Mouse (Mus musculus) limb, embryonic 11.5 days (tissue): ENCODE measurements at regions not wholly inside any gene's neighbourhood (a gene's known extent, or its start where the extent isn't known, plus 50 kb on each side); places are given as distances from the start of the nearest gene placed in this dataset.

Experiments used
- ATAC-seq: fragments of 200-750 bp; cut with Nextera tagmentation; 2 replicates; pipeline ENCODE4 v1.8.0; 2017; ENCODE audit warnings: low read depth; ENCODE audit not compliant: insufficient number of reproducible peaks, low FRiP score, low TSS enrichment
- DNase-seq: peaks from one replicate; pipeline ENCODE4 v3.0.0-alpha.2; 2015; ENCODE audit warnings: low spot score
- H3K27ac ChIP-seq: fragments of 300-500 bp; sonication (generic); replicated peaks from 2 replicates; pipeline ENCODE4 v1.5.1; 2014; ENCODE audit warnings: low read depth, mild to moderate bottlenecking, low read length
- H3K27me3 ChIP-seq: fragments of 300-500 bp; sonication (generic); 2 replicates; pipeline ENCODE4 v1.6.1; 2014; ENCODE audit warnings: mild to moderate bottlenecking, low read length, mixed read lengths; ENCODE audit not compliant: control insufficient read depth, insufficient read depth
- H3K36me3 ChIP-seq: fragments of 300-500 bp; sonication (generic); 2 replicates; pipeline ENCODE4 v1.6.1; 2014; ENCODE audit warnings: mild to moderate bottlenecking, low read length, moderate library complexity, mixed read lengths; ENCODE audit not compliant: control insufficient read depth, insufficient read depth
- H3K4me1 ChIP-seq: fragments of 300-500 bp; sonication (generic); 2 replicates; pipeline ENCODE4 v1.6.1; 2014; ENCODE audit warnings: low read length, mixed read lengths; ENCODE audit not compliant: control insufficient read depth, insufficient read depth
- H3K4me2 ChIP-seq: fragments of 300-500 bp; sonication (generic); 2 replicates; pipeline ENCODE4 v1.6.1; 2014; ENCODE audit warnings: low read depth, mild to moderate bottlenecking, moderate library complexity; ENCODE audit not compliant: severe bottlenecking
- H3K4me3 ChIP-seq: fragments of 300-500 bp; sonication (generic); 2 replicates; pipeline ENCODE4 v1.5.1; 2014; ENCODE audit warnings: low read depth, low read length
- H3K9ac ChIP-seq: fragments of 300-500 bp; sonication (generic); 2 replicates; pipeline ENCODE4 v1.6.1; 2014; ENCODE audit warnings: mild to moderate bottlenecking, low read length
- H3K9me3 ChIP-seq: fragments of 300-500 bp; sonication (generic); 2 replicates; pipeline ENCODE4 v1.6.1; 2016; ENCODE audit warnings: low read length; ENCODE audit not compliant: control insufficient read depth
- WGBS: fragments of 180-500 bp; shearing (Covaris S2); extraction: QIAGEN DNeasy Blood & Tissue Kit; methylation state at CpG from one replicate; pipeline ENCODE4 v1.1.7; 2014; 5-methylcytosine and 5-hydroxymethylcytosine counted together

GRCm38 (mm10) chr13:47642341-47642740, 519.9 kb downstream of the Rnf144b start:
- WGBS, result 91% methylated on average over 10 of the region's 10 CpGs
- Histone ChIP-seq H3K9me3 (no peaks in the 10 kb centered on the region), H3K27ac (no peak overlapping the region), H3K4me3 (no peak overlapping the region), H3K36me3 (no peaks in the 10 kb centered on the region), H3K9ac (no peak overlapping the region), H3K27me3 (no peaks in the 10 kb centered on the region), H3K4me2 (no peak overlapping the region), H3K4me1 (no peaks in the 10 kb centered on the region)
- ATAC-seq (no peak), DNase-seq (no peak)

- no peak overlapping the region for H3K4me3 ChIP-seq
- no peak for ATAC-seq
- no peak overlapping the region for H3K9ac ChIP-seq
- no peaks in the 10 kb centered on the region for H3K9me3 ChIP-seq
- no peaks in the 10 kb centered on the region for H3K27me3 ChIP-seq
- DNase-seq, result no peak
- H3K4me1 ChIP-seq, result no peaks in the 10 kb centered on the region
- WGBS, result 63% methylated on average over 10 of the region's 10 CpGs
- no peak overlapping the region for H3K4me2 ChIP-seq
- H3K36me3 ChIP-seq, result no peaks in the 10 kb centered on the region
- no peak overlapping the region for H3K27ac ChIP-seq
These were observed 522.6 kb downstream of the Rnf144b start for GRCm38 (mm10) chr13:47645081-47645480.

GRCm38 (mm10) chr13:47647693-47648092, 525.2 kb downstream of the Rnf144b start:
- Histone ChIP-seq H3K4me2 (no peak overlapping the region), H3K9me3 (no peaks in the 10 kb centered on the region), H3K27me3 (no peaks in the 10 kb centered on the region), H3K4me3 (no peak overlapping the region), H3K36me3 (no peaks in the 10 kb centered on the region), H3K9ac (no peak overlapping the region), H3K4me1 (no peaks in the 10 kb centered on the region), H3K27ac (no peak overlapping the region)
- 79% methylated on average over 5 of the region's 5 CpGs for WGBS
- DNase-seq (no peak), ATAC-seq (no peak)

- no peaks in the 10 kb centered on the region for H3K27me3 ChIP-seq
- DNase-seq (peak; percentile 30), ATAC-seq (no peak)
- no peak overlapping the region for H3K27ac ChIP-seq
- H3K4me1 ChIP-seq, result no peaks in the 10 kb centered on the region
- no peak overlapping the region for H3K9ac ChIP-seq
- H3K9me3 ChIP-seq, result no peaks in the 10 kb centered on the region
- H3K4me2 ChIP-seq, result no peak overlapping the region
- WGBS, result 57% methylated on average over 13 of the region's 13 CpGs
- no peaks in the 10 kb centered on the region for H3K36me3 ChIP-seq
- H3K4me3 ChIP-seq, result no peak overlapping the region
These were observed 527.6 kb downstream of the Rnf144b start for GRCm38 (mm10) chr13:47650093-47650492.

GRCm38 (mm10) chr13:47666470-47666869, 544.0 kb downstream of the Rnf144b start:
- no peak overlapping the region for H3K4me2 ChIP-seq
- DNase-seq (no peak), ATAC-seq (no peak)
- H3K4me3 ChIP-seq, result no peak overlapping the region
- no peak overlapping the region for H3K27ac ChIP-seq
- no peaks in the 10 kb centered on the region for H3K4me1 ChIP-seq
- no peak overlapping the region for H3K9ac ChIP-seq
- H3K9me3 ChIP-seq, result no peaks in the 10 kb centered on the region
- H3K27me3 ChIP-seq, result no peaks in the 10 kb centered on the region
- WGBS, result 59% methylated on average over 3 of the region's 3 CpGs
- no peaks in the 10 kb centered on the region for H3K36me3 ChIP-seq

- WGBS, result 32% methylated on average over 13 of the region's 13 CpGs
- Histone ChIP-seq H3K36me3 (no peaks in the 10 kb centered on the region), H3K27ac (no peak overlapping the region), H3K9ac (no peak overlapping the region), H3K4me2 (no peak overlapping the region), H3K9me3 (no peaks in the 10 kb centered on the region), H3K4me3 (no peak overlapping the region), H3K27me3 (no peaks in the 10 kb centered on the region), H3K4me1 (no peaks in the 10 kb centered on the region)
- DNase-seq (peak; percentile 93), ATAC-seq (no peak)
These were observed 544.7 kb downstream of the Rnf144b start for GRCm38 (mm10) chr13:47666956-47667701.

GRCm38 (mm10) chr13:47688131-47688530, 565.7 kb downstream of the Rnf144b start:
- Histone ChIP-seq H3K27me3 (no peaks in the 10 kb centered on the region), H3K4me1 (no peaks in the 10 kb centered on the region), H3K9me3 (no peaks in the 10 kb centered on the region), H3K9ac (no peak overlapping the region), H3K4me2 (no peak overlapping the region), H3K27ac (no peak overlapping the region), H3K36me3 (no peaks in the 10 kb centered on the region), H3K4me3 (no peak overlapping the region)
- ATAC-seq (no peak), DNase-seq (no peak)
- WGBS, result 45% methylated on average over 3 of the region's 3 CpGs

- ATAC-seq (no peak), DNase-seq (no peak)
- Histone ChIP-seq H3K27ac (no peak overlapping the region), H3K9me3 (no peaks in the 10 kb centered on the region), H3K4me2 (no peak overlapping the region), H3K36me3 (no peaks in the 10 kb centered on the region), H3K4me3 (no peak overlapping the region), H3K9ac (no peak overlapping the region), H3K4me1 (no peaks in the 10 kb centered on the region), H3K27me3 (no peaks in the 10 kb centered on the region)
- WGBS, result 87% methylated on average over 14 of the region's 14 CpGs
These were observed 567.2 kb upstream of the Id4 start for GRCm38 (mm10) chr13:47693815-47694214.

GRCm38 (mm10) chr13:47695877-47696276, 565.2 kb upstream of the Id4 start:
- no peak overlapping the region for H3K4me3 ChIP-seq
- WGBS, result 84% methylated on average over 2 of the region's 2 CpGs

More at GRCm38 (mm10) chr13:47695877-47696276, 565.2 kb upstream of the Id4 start:
- no peak for ATAC-seq
- no peaks in the 10 kb centered on the region for H3K36me3 ChIP-seq
- no peak for DNase-seq
- H3K27ac ChIP-seq, result no peak overlapping the region
- no peak overlapping the region for H3K4me2 ChIP-seq
- no peak overlapping the region for H3K9ac ChIP-seq
- no peaks in the 10 kb centered on the region for H3K4me1 ChIP-seq
- no peaks in the 10 kb centered on the region for H3K9me3 ChIP-seq
- H3K27me3 ChIP-seq, result no peaks in the 10 kb centered on the region
